Mouse (Mus musculus): ENCODE measurements around the gene Ptprd. TPM values are rescaled to one million over a fixed set of nuclear protein-coding genes. Genes with fewer than 3 reads are reported as not detected.
A peak's percentile ranks its signal among the peaks of the same experiment; 100 is the strongest.

Gene Ptprd
- polyA plus RNA-seq, 1 experiment from 2014 or later: 18.6 TPM

- 94% methylated on average over 4 of the region's 4 CpGs for WGBS
- ATAC-seq (ENCODE audit: low FRiP score): no peak
Observed at GRCm38 (mm10) chr4:76996172-76996571, 1215.6 kb downstream of the Ptprd start.

GRCm38 (mm10) chr4:76989961-76990360 is 1221.8 kb downstream of the Ptprd start:
- Histone ChIP-seq H3K9me3 (ENCODE audit: control insufficient read depth, low read length) (no peaks in the 10 kb centered on the region), H3K27ac (ENCODE audit: low read depth, low read length) (no peak overlapping the region), H3K4me2 (no peak overlapping the region), H3K9ac (ENCODE audit: low read length) (no peak overlapping the region), H3K4me1 (ENCODE audit: control insufficient read depth, insufficient read depth, low read length) (no peaks in the 10 kb centered on the region), H3K27me3 (ENCODE audit: control insufficient read depth, insufficient read depth, low read length) (no peaks in the 10 kb centered on the region), H3K36me3 (ENCODE audit: control insufficient read depth, insufficient read depth, low read length) (no peaks in the 10 kb centered on the region), H3K4me3 (ENCODE audit: low read depth, low read length) (no peak overlapping the region)
- DNase-seq (ENCODE audit: low spot score, missing footprints) (no peak), ATAC-seq (ENCODE audit: low FRiP score) (no peak)
- 83% methylated on average over 1 of the region's 1 CpGs for WGBS

More at GRCm38 (mm10) chr4:76996172-76996571, 1215.6 kb downstream of the Ptprd start:
- H3K36me3 ChIP-seq (ENCODE audit: control insufficient read depth, insufficient read depth, low read length): no peaks in the 10 kb centered on the region
- no peaks in the 10 kb centered on the region for H3K4me1 ChIP-seq (ENCODE audit: control insufficient read depth, insufficient read depth, low read length)
- no peaks in the 10 kb centered on the region for H3K9me3 ChIP-seq (ENCODE audit: control insufficient read depth, low read length)
- H3K27me3 ChIP-seq (ENCODE audit: control insufficient read depth, insufficient read depth, low read length): no peaks in the 10 kb centered on the region
- no peak overlapping the region for H3K4me2 ChIP-seq
- no peak for DNase-seq (ENCODE audit: low spot score, missing footprints)
- no peak overlapping the region for H3K9ac ChIP-seq (ENCODE audit: low read length)
- no peak overlapping the region for H3K4me3 ChIP-seq (ENCODE audit: low read depth, low read length)
- H3K27ac ChIP-seq (ENCODE audit: low read depth, low read length): no peak overlapping the region

GRCm38 (mm10) chr4:76977056-76977809 is 1234.5 kb downstream of the Ptprd start:
- Histone ChIP-seq H3K9me3 (ENCODE audit: control insufficient read depth, low read length) (no peaks in the 10 kb centered on the region), H3K9ac (ENCODE audit: low read length) (no peak overlapping the region), H3K4me3 (ENCODE audit: low read depth, low read length) (no peak overlapping the region), H3K4me1 (ENCODE audit: control insufficient read depth, insufficient read depth, low read length) (no peaks in the 10 kb centered on the region), H3K36me3 (ENCODE audit: control insufficient read depth, insufficient read depth, low read length) (no peaks in the 10 kb centered on the region), H3K4me2 (no peak overlapping the region), H3K27ac (ENCODE audit: low read depth, low read length) (no peak overlapping the region), H3K27me3 (ENCODE audit: control insufficient read depth, insufficient read depth, low read length) (no peaks in the 10 kb centered on the region)
- 81% methylated on average over 3 of the region's 3 CpGs for WGBS
- DNase-seq (ENCODE audit: low spot score, missing footprints) (no peak), ATAC-seq (ENCODE audit: low FRiP score) (no peak)

- Histone ChIP-seq H3K9me3 (ENCODE audit: control insufficient read depth, low read length) (no peaks in the 10 kb centered on the region), H3K36me3 (ENCODE audit: control insufficient read depth, insufficient read depth, low read length) (no peaks in the 10 kb centered on the region), H3K4me3 (ENCODE audit: low read depth, low read length) (no peak overlapping the region), H3K4me2 (no peak overlapping the region), H3K27me3 (ENCODE audit: control insufficient read depth, insufficient read depth, low read length) (no peaks in the 10 kb centered on the region), H3K9ac (ENCODE audit: low read length) (no peak overlapping the region), H3K4me1 (ENCODE audit: control insufficient read depth, insufficient read depth, low read length) (no peaks in the 10 kb centered on the region), H3K27ac (ENCODE audit: low read depth, low read length) (no peak overlapping the region)
- DNase-seq (ENCODE audit: low spot score, missing footprints) (peak; percentile 91), ATAC-seq (ENCODE audit: low FRiP score) (no peak)
- WGBS: 54% methylated on average over 3 of the region's 3 CpGs
Observed at GRCm38 (mm10) chr4:76948251-76948650, 1263.5 kb downstream of the Ptprd start.

GRCm38 (mm10) chr4:76941382-76942360 is 1270.1 kb downstream of the Ptprd start:
- WGBS: 88% methylated on average over 6 of the region's 6 CpGs

GRCm38 (mm10) chr4:76931559-76931958 is 1280.2 kb downstream of the Ptprd start:
- no peak overlapping the region for H3K4me3 ChIP-seq (ENCODE audit: low read depth, low read length)
- no peaks in the 10 kb centered on the region for H3K36me3 ChIP-seq (ENCODE audit: control insufficient read depth, insufficient read depth, low read length)
- 73% methylated on average over 2 of the region's 2 CpGs for WGBS
- H3K9ac ChIP-seq (ENCODE audit: low read length): no peak overlapping the region
- H3K9me3 ChIP-seq (ENCODE audit: control insufficient read depth, low read length): no peaks in the 10 kb centered on the region
- no peak for DNase-seq (ENCODE audit: low spot score, missing footprints)
- ATAC-seq (ENCODE audit: low FRiP score): no peak
- H3K4me2 ChIP-seq: no peak overlapping the region
- H3K4me1 ChIP-seq (ENCODE audit: control insufficient read depth, insufficient read depth, low read length): no peaks in the 10 kb centered on the region
- no peaks in the 10 kb centered on the region for H3K27me3 ChIP-seq (ENCODE audit: control insufficient read depth, insufficient read depth, low read length)
- no peak overlapping the region for H3K27ac ChIP-seq (ENCODE audit: low read depth, low read length)

More at GRCm38 (mm10) chr4:76941382-76942360, 1270.1 kb downstream of the Ptprd start:
- Histone ChIP-seq H3K9me3 (ENCODE audit: control insufficient read depth, low read length) (no peaks in the 10 kb centered on the region), H3K36me3 (ENCODE audit: control insufficient read depth, insufficient read depth, low read length) (no peaks in the 10 kb centered on the region), H3K4me1 (ENCODE audit: control insufficient read depth, insufficient read depth, low read length) (no peaks in the 10 kb centered on the region), H3K4me3 (ENCODE audit: low read depth, low read length) (no peak overlapping the region), H3K27me3 (ENCODE audit: control insufficient read depth, insufficient read depth, low read length) (no peaks in the 10 kb centered on the region), H3K4me2 (no peak overlapping the region), H3K27ac (ENCODE audit: low read depth, low read length) (no peak overlapping the region), H3K9ac (ENCODE audit: low read length) (no peak overlapping the region)
- ATAC-seq (ENCODE audit: low FRiP score) (no peak), DNase-seq (ENCODE audit: low spot score, missing footprints) (peak; percentile 23)

- DNase-seq (ENCODE audit: low spot score, missing footprints): no peak
- no peak overlapping the region for H3K9ac ChIP-seq (ENCODE audit: low read length)
- H3K4me3 ChIP-seq (ENCODE audit: low read depth, low read length): no peak overlapping the region
- H3K4me2 ChIP-seq: no peak overlapping the region
- WGBS: 74% methylated on average over 5 of the region's 5 CpGs
- no peaks in the 10 kb centered on the region for H3K4me1 ChIP-seq (ENCODE audit: control insufficient read depth, insufficient read depth, low read length)
- H3K36me3 ChIP-seq (ENCODE audit: control insufficient read depth, insufficient read depth, low read length): no peaks in the 10 kb centered on the region
- H3K27me3 ChIP-seq (ENCODE audit: control insufficient read depth, insufficient read depth, low read length): no peaks in the 10 kb centered on the region
- H3K9me3 ChIP-seq (ENCODE audit: control insufficient read depth, low read length): no peaks in the 10 kb centered on the region
- no peak overlapping the region for H3K27ac ChIP-seq (ENCODE audit: low read depth, low read length)
- ATAC-seq (ENCODE audit: low FRiP score): no peak
Observed at GRCm38 (mm10) chr4:76913532-76914150, 1298.1 kb downstream of the Ptprd start.

GRCm38 (mm10) chr4:76901692-76902091 is 1310.1 kb downstream of the Ptprd start:
- H3K9me3 ChIP-seq (ENCODE audit: control insufficient read depth, low read length): no peaks in the 10 kb centered on the region
- 11% methylated on average over 1 of the region's 1 CpGs for WGBS
- H3K4me3 ChIP-seq (ENCODE audit: low read depth, low read length): no peak overlapping the region
- no peaks in the 10 kb centered on the region for H3K27me3 ChIP-seq (ENCODE audit: control insufficient read depth, insufficient read depth, low read length)
- no peak overlapping the region for H3K4me2 ChIP-seq
- H3K9ac ChIP-seq (ENCODE audit: low read length): no peak overlapping the region
- no peaks in the 10 kb centered on the region for H3K4me1 ChIP-seq (ENCODE audit: control insufficient read depth, insufficient read depth, low read length)
- H3K36me3 ChIP-seq (ENCODE audit: control insufficient read depth, insufficient read depth, low read length): no peaks in the 10 kb centered on the region
- no peak for DNase-seq (ENCODE audit: low spot score, missing footprints)
- ATAC-seq (ENCODE audit: low FRiP score): no peak
- no peak overlapping the region for H3K27ac ChIP-seq (ENCODE audit: low read depth, low read length)

Measured in midbrain, embryonic 11.5 days (tissue).